Mouse (Mus musculus): Measurements from ENCODE around the gene Olfr1509. TPM values are rescaled to one million over a fixed set of nuclear protein-coding genes. Genes with fewer than 3 reads are reported as not detected.
"Not testable (repeated sequence)": the region's sequence is repeated elsewhere in the genome, so short reads cannot be mapped to it uniquely, and the experiment has no call there.

The Olfr1509 gene
- total RNA-seq (2021), result not detected
- long read RNA-seq, experiment 1, result 0 reads
- long read RNA-seq, experiment 2, result 0 reads

- DNase-seq, result no peak
Measured at GRCm38 (mm10) chr14:52442690-52443089, at the start of gene Olfr1509. Gene Olfr1509, plus strand, starts transcription at chr14:52442990.

- no peak for DNase-seq
Measured at GRCm38 (mm10) chr14:52397279-52397678, 45.5 kb upstream of the Olfr1509 start, which contains the start of gene Olfr1511. Gene Olfr1511, minus strand, starts transcription at chr14:52397379.

- not testable (repeated sequence) for DNase-seq
Measured at GRCm38 (mm10) chr14:52410142-52410919, 32.5 kb upstream of the Olfr1509 start.

- DNase-seq, result no peak
Measured at GRCm38 (mm10) chr14:52414273-52414672, 28.5 kb upstream of the Olfr1509 start, which contains the start of gene Olfr1510. Gene Olfr1510, minus strand, starts transcription at chr14:52414373.

GRCm38 (mm10) chr14:52427686-52428085, 15.1 kb upstream of the Olfr1509 start:
- no peak for DNase-seq

GRCm38 (mm10) chr14:52451138-52451537, 8.3 kb downstream of the Olfr1509 start:
- peak in 1 of 2 experiments; percentile 9 for DNase-seq

GRCm38 (mm10) chr14:52461928-52462327, 19.1 kb downstream of the Olfr1509 start:
- DNase-seq, result no peak

GRCm38 (mm10) chr14:52465738-52466137, 22.9 kb downstream of the Olfr1509 start:
- no peak for DNase-seq

- no peak for DNase-seq
Measured at GRCm38 (mm10) chr14:52467395-52467794, 24.6 kb downstream of the Olfr1509 start, which contains the start of gene Olfr1508. Gene Olfr1508, minus strand, starts transcription at chr14:52467495.

GRCm38 (mm10) chr14:52495516-52495915, 52.7 kb downstream of the Olfr1509 start, which contains the start of gene Olfr1507:
Gene Olfr1507, minus strand, starts transcription at chr14:52495749.
- no peak for DNase-seq

Other genes with a start within 250 kb of the Olfr1509 start
- 10 to 100 TPM; 22.3 to 23.7 TPM for gene Supt16, start 245.6 kb upstream of the Olfr1509 start, total RNA-seq (2021)
- gene Chd8, start 185.2 kb upstream of the Olfr1509 start, total RNA-seq (2021), result 10 to 100 TPM; 34.2 to 37.7 TPM
- 10 to 100 TPM; 30.3 to 35.8 TPM for gene Tox4, start 163.8 kb upstream of the Olfr1509 start, total RNA-seq (2021)
- gene Rab2b, start 163.4 kb upstream of the Olfr1509 start, total RNA-seq (2021), result 1 to 10 TPM; 3.8 to 5.5 TPM
- gene Mettl3, start 137.9 kb upstream of the Olfr1509 start, total RNA-seq (2021), result 10 to 100 TPM; 16.2 to 18.1 TPM
- 1 to 10 TPM in 1 of 2 experiments, under 1 TPM in 1; 0.97 to 1.0 TPM for gene Sall2, start 114.2 kb upstream of the Olfr1509 start, total RNA-seq (2021)
- gene Olfr1513, start 86.6 kb upstream of the Olfr1509 start, total RNA-seq (2021), result not detected
- gene Olfr1512, start 63.8 kb upstream of the Olfr1509 start, total RNA-seq (2021), result not detected
- gene Olfr1511, start 45.6 kb upstream of the Olfr1509 start, total RNA-seq (2021), result not detected
- not detected for gene Olfr1510, start 28.6 kb upstream of the Olfr1509 start, total RNA-seq (2021)
- not detected for gene Olfr1508, start 24.5 kb downstream of the Olfr1509 start, total RNA-seq (2021)
- gene Olfr1507, start 52.8 kb downstream of the Olfr1509 start, total RNA-seq (2021), result not detected